In genomic region chr4:135872589-135873391, GRCm38 (mm10) we compare ENCODE assay signal across 8 mouse cellular contexts. TPM values are rescaled to one million over a fixed set of nuclear protein-coding genes. Genes with fewer than 3 reads are reported as not detected.
DNase-seq lines count a peak whose midpoint lies in the region; ATAC-seq and TF ChIP-seq lines count a peak whose summit lies in the region.

No protein-coding gene starts in this region.

- peak overlapping the region; percentile 99 for H3K27ac ChIP-seq in kidney, postnatal 0 days
- H3K27ac ChIP-seq in heart, embryonic 16.5 days (ENCODE audit: low read length): peak overlapping the region; percentile 100
- peak overlapping the region; percentile 100 for H3K27ac ChIP-seq in midbrain, embryonic 10.5 days (replicated peaks)

- TF ChIP-seq CTCF in kidney, postnatal 0 days (IDR thresholded peaks at IDR 0.05; ENCODE audit: low read depth): no peak

- DNase-seq in kidney, postnatal 0 days (ENCODE audit: low spot score): peak; percentile 57
- DNase-seq in kidney, adult 11 months: no peak
- DNase-seq in NIH3T3 (ENCODE audit: low read depth): peak; percentile 30
- peak; percentile 27 for DNase-seq in midbrain, embryonic 10.5 days (ENCODE audit: low spot score)
- no peak for DNase-seq in layer of hippocampus, postnatal 25 days (ENCODE audit: extremely low spot score in 1 of 2, low spot score in 1 of 2)
- no peak for DNase-seq in ovary, postnatal 36 days (ENCODE audit: low spot score)
- no peak for DNase-seq in lung, postnatal 25 days (ENCODE audit: low spot score)

- no peaks in the 10 kb centered on the region for H3K27me3 ChIP-seq in kidney, postnatal 0 days (ENCODE audit: insufficient read depth, low read length)
- no peaks in the 10 kb centered on the region for H3K27me3 ChIP-seq in heart, embryonic 16.5 days (ENCODE audit: control insufficient read depth, insufficient read depth, low read length)
- H3K27me3 ChIP-seq in midbrain, embryonic 10.5 days (ENCODE audit: low read depth, poor library complexity, severe bottlenecking): no peaks in the 10 kb centered on the region

- ATAC-seq in kidney, postnatal 0 days (replicated peaks; ENCODE audit: low FRiP score, low read depth): no peak
- no peak for ATAC-seq in heart, embryonic 16.5 days (replicated peaks; ENCODE audit: extremely low read depth, insufficient read depth, low FRiP score)

- WGBS in kidney, postnatal 0 days: 3% methylated on average over 17 of the region's 17 CpGs
- 6% methylated on average over 17 of the region's 17 CpGs for WGBS in heart, embryonic 16.5 days
- 15% methylated on average over 17 of the region's 17 CpGs for WGBS in midbrain, embryonic 10.5 days

- peak overlapping the region; percentile 84 for H3K4me3 ChIP-seq in kidney, postnatal 0 days (replicated peaks; ENCODE audit: low read depth, low read length)
- H3K4me3 ChIP-seq in heart, embryonic 16.5 days (ENCODE audit: low read length): peak overlapping the region; percentile 79
- peak overlapping the region; percentile 85 for H3K4me3 ChIP-seq in midbrain, embryonic 10.5 days

- H3K36me3 ChIP-seq in kidney, postnatal 0 days (ENCODE audit: insufficient read depth, low read length): peaks cover 6% of the 10 kb centered on the region; the same call in 1 of the 2 replicates
- peaks cover 14% of the 10 kb centered on the region for H3K36me3 ChIP-seq in heart, embryonic 16.5 days (ENCODE audit: control insufficient read depth, insufficient read depth)
- peaks cover 42% of the 10 kb centered on the region for H3K36me3 ChIP-seq in midbrain, embryonic 10.5 days

- H3K4me2 ChIP-seq in kidney, postnatal 0 days (ENCODE audit: low read length): peak overlapping the region; percentile 63
- H3K4me2 ChIP-seq in heart, embryonic 16.5 days (ENCODE audit: low read depth, low read length): peak overlapping the region; percentile 83

- no peaks in the 10 kb centered on the region for H3K9me3 ChIP-seq in kidney, postnatal 0 days (replicated peaks; ENCODE audit: low read length)
- no peaks in the 10 kb centered on the region for H3K9me3 ChIP-seq in heart, embryonic 16.5 days (replicated peaks; ENCODE audit: control insufficient read depth, low read length)
- no peaks in the 10 kb centered on the region for H3K9me3 ChIP-seq in midbrain, embryonic 10.5 days (replicated peaks)

- H3K4me1 ChIP-seq in kidney, postnatal 0 days (replicated peaks; ENCODE audit: insufficient read depth, low read length): peaks cover 44% of the 10 kb centered on the region
- H3K4me1 ChIP-seq in heart, embryonic 16.5 days (ENCODE audit: control insufficient read depth, insufficient read depth, low read length): peaks cover 46% of the 10 kb centered on the region
- peaks cover 66% of the 10 kb centered on the region for H3K4me1 ChIP-seq in midbrain, embryonic 10.5 days

- peak overlapping the region; percentile 95 for H3K9ac ChIP-seq in kidney, postnatal 0 days (ENCODE audit: low read depth, low read length)
- H3K9ac ChIP-seq in heart, embryonic 16.5 days (ENCODE audit: low read length): peak overlapping the region; percentile 96

RNA-seq across cellular contexts. Expression of gene Pnrc2, which starts 0.9 kb away (rescaled TPM):
- polyA plus RNA-seq in kidney, postnatal 0 days (2015; fragmentation: Nextera tagmentation; extraction: Ambion mirVana): 190 and 194 TPM in 2 replicates
- polyA plus RNA-seq in heart, embryonic 16.5 days (2015; fragmentation: Nextera tagmentation; extraction: Ambion mirVana): 133 and 149 TPM in 2 replicates
- polyA plus RNA-seq in midbrain, embryonic 10.5 days (2016; fragmentation: Nextera tagmentation; extraction: Ambion mirVana): 216 and 225 TPM in 2 replicates
- 10 to 100 TPM; 54.0 to 55.9 TPM for total RNA-seq in layer of hippocampus, postnatal 25 days (2021)

RNA-seq across cellular contexts. Expression of gene Srsf10, which starts 17.2 kb away (rescaled TPM):
- polyA plus RNA-seq in kidney, postnatal 0 days (2015; fragmentation: Nextera tagmentation; extraction: Ambion mirVana): 192 and 194 TPM in 2 replicates
- polyA plus RNA-seq in heart, embryonic 16.5 days (2015; fragmentation: Nextera tagmentation; extraction: Ambion mirVana): 128 and 147 TPM in 2 replicates
- polyA plus RNA-seq in midbrain, embryonic 10.5 days (2016; fragmentation: Nextera tagmentation; extraction: Ambion mirVana): 368 and 383 TPM in 2 replicates
- 10 to 100 TPM; 78.4 to 78.6 TPM for total RNA-seq in layer of hippocampus, postnatal 25 days (2021)

RNA-seq across cellular contexts. Expression of gene Cnr2, which starts 22.4 kb away (rescaled TPM):
- polyA plus RNA-seq in kidney, postnatal 0 days (2015; fragmentation: Nextera tagmentation; extraction: Ambion mirVana): 0.68 and 0.70 TPM in 2 replicates
- polyA plus RNA-seq in heart, embryonic 16.5 days (2015; fragmentation: Nextera tagmentation; extraction: Ambion mirVana): 0.71 and 0.80 TPM in 2 replicates
- polyA plus RNA-seq in midbrain, embryonic 10.5 days (2016; fragmentation: Nextera tagmentation; extraction: Ambion mirVana): 0.46 and 0.60 TPM in 2 replicates
- total RNA-seq in layer of hippocampus, postnatal 25 days (2021): under 1 TPM in 1 of 2 experiments, not detected in 1; 0.21 TPM

RNA-seq across cellular contexts. Expression of gene Fuca1, which starts 47.7 kb away (rescaled TPM):
- 98.7 and 99.4 TPM in 2 replicates for polyA plus RNA-seq in kidney, postnatal 0 days (2015; fragmentation: Nextera tagmentation; extraction: Ambion mirVana)
- polyA plus RNA-seq in heart, embryonic 16.5 days (2015; fragmentation: Nextera tagmentation; extraction: Ambion mirVana): 50.7 and 52.8 TPM in 2 replicates
- 54.0 and 63.7 TPM in 2 replicates for polyA plus RNA-seq in midbrain, embryonic 10.5 days (2016; fragmentation: Nextera tagmentation; extraction: Ambion mirVana)
- total RNA-seq in layer of hippocampus, postnatal 25 days (2021): 10 to 100 TPM; 40.5 to 40.7 TPM

Comparison
In these comparisons a context has a peak if more than half of its experiments do, and no peak if none do; other contexts are left out.
1. DNase-seq: peak in kidney, postnatal 0 days (single experiment), NIH3T3 (single experiment) and midbrain, embryonic 10.5 days (single experiment); none in kidney, adult 11 months (single experiment), layer of hippocampus, postnatal 25 days (0 of 2), ovary, postnatal 36 days (single experiment) and lung, postnatal 25 days (single experiment).
2. Peak in every context shown above with its lines, with median percentiles within 50 percentile points of each other: H3K27ac ChIP-seq and H3K4me3 ChIP-seq.